Mouse (Mus musculus) MEL (cell line): ENCODE measurements at regions not wholly inside any gene's neighbourhood (a gene's known extent, or its start where the extent isn't known, plus 50 kb on each side); places are given as distances from the start of the nearest gene placed in this dataset.
"Not testable (repeated sequence)": the region's sequence is repeated elsewhere in the genome, so short reads cannot be mapped to it uniquely, and the experiment has no call there.

Experiments used
- DNase-seq: peaks from one replicate; pipeline ENCODE4 v3.0.0; 2011; ENCODE audit warnings: low read depth, low spot score
- H3K27ac ChIP-seq: 2 replicates; pipeline ENCODE4 v1.5.1; 2012; ENCODE audit warnings: low read depth, mild to moderate bottlenecking, control low read depth, low read length, moderate library complexity; ENCODE audit not compliant: control insufficient read depth
- H3K27me3 ChIP-seq, 2 experiments: fragments of 150-350 bp in 1 of 2; sonication (generic) in 1 of 2; 2 replicates each; pipeline ENCODE4 v1.6.1; 2012; ENCODE audit warnings: low read length in 2 of 2, mild to moderate bottlenecking in 2 of 2, improper control_type of control experiment in 1 of 2, moderate library complexity in 1 of 2; ENCODE audit not compliant: insufficient read depth in 2 of 2, control insufficient read depth in 1 of 2
- H3K36me3 ChIP-seq, 2 experiments: 2 replicates each; pipeline ENCODE4 v1.6.1; 2012 to 2014; ENCODE audit warnings: low read length in 2 of 2, improper control_type of control experiment in 1 of 2, inconsistent platforms in 1 of 2, mild to moderate bottlenecking in 1 of 2; ENCODE audit not compliant: insufficient read depth in 2 of 2, control insufficient read depth in 1 of 2
- H3K4me1 ChIP-seq, 2 experiments: fragments of 150-350 bp in 1 of 2; sonication (generic) in 1 of 2; 2 replicates each; pipeline ENCODE4 v1.6.1; 2012; ENCODE audit warnings: low read length in 2 of 2, improper control_type of control experiment in 1 of 2, mild to moderate bottlenecking in 1 of 2; ENCODE audit not compliant: insufficient read depth in 2 of 2, control insufficient read depth in 1 of 2
- H3K4me3 ChIP-seq, 2 experiments: fragments of 150-350 bp in 1 of 2; sonication (generic) in 1 of 2; 2 replicates each; pipeline ENCODE4 v1.5.1; 2012; ENCODE audit warnings: low read depth in 2 of 2, low read length in 2 of 2, mild to moderate bottlenecking in 2 of 2, moderate library complexity in 2 of 2, control low read depth in 1 of 2, improper control_type of control experiment in 1 of 2; ENCODE audit not compliant: control insufficient read depth in 1 of 2, insufficient read depth in 1 of 2
- H3K79me2 ChIP-seq: 2 replicates; pipeline ENCODE4 v1.6.1; 2012; ENCODE audit warnings: mild to moderate bottlenecking, low read length, moderate library complexity; ENCODE audit not compliant: control insufficient read depth, poor library complexity, insufficient read depth
- H3K9ac ChIP-seq: 2 replicates; pipeline ENCODE4 v1.6.1; 2012; ENCODE audit warnings: low read depth, mild to moderate bottlenecking, control low read depth, low read length, moderate library complexity; ENCODE audit not compliant: control insufficient read depth, poor library complexity, severe bottlenecking
- H3K9me3 ChIP-seq: fragments of 150-350 bp; sonication (generic); replicated peaks from 2 replicates; pipeline ENCODE4 v1.6.1; 2012; ENCODE audit warnings: mild to moderate bottlenecking, low read length, improper control_type of control experiment, moderate library complexity; ENCODE audit not compliant: insufficient read depth
- JUND ChIP-seq: IDR thresholded peaks from 2 replicates; pipeline ENCODE4 v1.6.1; 2011; ENCODE audit warnings: low read depth, mild to moderate bottlenecking, improper control_type of control experiment, low read length
- MXI1 ChIP-seq: IDR thresholded peaks from 2 replicates; pipeline ENCODE4 v1.6.1; 2011; ENCODE audit warnings: mild to moderate bottlenecking, low read depth, low read length, improper control_type of control experiment
- SMC3 ChIP-seq: IDR thresholded peaks from 2 replicates; pipeline ENCODE4 v1.6.1; 2011; ENCODE audit warnings: low read depth, low read length, improper control_type of control experiment
- UBTF ChIP-seq: IDR thresholded peaks from 2 replicates; pipeline ENCODE4 v1.6.1; 2012; ENCODE audit warnings: low read depth, mild to moderate bottlenecking, inconsistent platforms, low read length, improper control_type of control experiment, moderate library complexity, borderline replicate concordance; ENCODE audit not compliant: insufficient read depth

GRCm38 (mm10) chr13:50754911-50755310, 56.8 kb downstream of the Gm8765 start:
- H3K27me3 ChIP-seq, H3K79me2 ChIP-seq, DNase-seq: not testable (repeated sequence)

GRCm38 (mm10) chr13:50756334-50756733, 58.2 kb downstream of the Gm8765 start:
- H3K79me2 ChIP-seq, H3K9me3 ChIP-seq, H3K36me3 ChIP-seq, H3K4me1 ChIP-seq, H3K9ac ChIP-seq, H3K27me3 ChIP-seq, H3K27ac ChIP-seq, DNase-seq, H3K4me3 ChIP-seq: not testable (repeated sequence)

More at GRCm38 (mm10) chr13:50754911-50755310, 56.8 kb downstream of the Gm8765 start:
- H3K27ac ChIP-seq, H3K9me3 ChIP-seq, H3K4me3 ChIP-seq, H3K9ac ChIP-seq, H3K4me1 ChIP-seq, H3K36me3 ChIP-seq: not testable (repeated sequence)

- no peak overlapping the region for H3K27ac ChIP-seq
- no peak for DNase-seq
- no peaks in the 10 kb centered on the region for H3K4me1 ChIP-seq
- H3K4me3 ChIP-seq: no peak overlapping the region
- TF ChIP-seq UBTF: no peak
- TF ChIP-seq SMC3: no peak
- no peak for TF ChIP-seq MXI1
- no peak for TF ChIP-seq JUND
- TF ChIP-seq, all 39 proteins: peak for 0
- Histone ChIP-seq H3K9me3 (no peaks in the 10 kb centered on the region), H3K27me3 (no peaks in the 10 kb centered on the region), H3K79me2 (no peaks in the 10 kb centered on the region), H3K9ac (no peak overlapping the region), H3K36me3 (no peaks in the 10 kb centered on the region)
These were observed 66.5 kb downstream of the Gm8765 start for GRCm38 (mm10) chr13:50764618-50765017.

- H3K27me3 ChIP-seq, H3K9me3 ChIP-seq, H3K27ac ChIP-seq, H3K9ac ChIP-seq, H3K79me2 ChIP-seq, H3K36me3 ChIP-seq, H3K4me1 ChIP-seq, H3K4me3 ChIP-seq, DNase-seq: not testable (repeated sequence)
These were observed 81.9 kb downstream of the Gm8765 start for GRCm38 (mm10) chr13:50780036-50780435.

- not testable (repeated sequence) for H3K4me3 ChIP-seq, H3K36me3 ChIP-seq, H3K27ac ChIP-seq, H3K9ac ChIP-seq, H3K4me1 ChIP-seq, H3K9me3 ChIP-seq, H3K79me2 ChIP-seq, H3K27me3 ChIP-seq
- peak; percentile 1 for DNase-seq
These were observed 131.9 kb downstream of the Gm8765 start for GRCm38 (mm10) chr13:50829879-50830550.
